Mouse (Mus musculus): ENCODE data around the gene S100a4. TPM values are rescaled to one million over a fixed set of nuclear protein-coding genes. Genes with fewer than 3 reads are reported as not detected.

Gene S100a4
- polyA plus RNA-seq, 1 experiment, result 16.9 TPM

DNA sequence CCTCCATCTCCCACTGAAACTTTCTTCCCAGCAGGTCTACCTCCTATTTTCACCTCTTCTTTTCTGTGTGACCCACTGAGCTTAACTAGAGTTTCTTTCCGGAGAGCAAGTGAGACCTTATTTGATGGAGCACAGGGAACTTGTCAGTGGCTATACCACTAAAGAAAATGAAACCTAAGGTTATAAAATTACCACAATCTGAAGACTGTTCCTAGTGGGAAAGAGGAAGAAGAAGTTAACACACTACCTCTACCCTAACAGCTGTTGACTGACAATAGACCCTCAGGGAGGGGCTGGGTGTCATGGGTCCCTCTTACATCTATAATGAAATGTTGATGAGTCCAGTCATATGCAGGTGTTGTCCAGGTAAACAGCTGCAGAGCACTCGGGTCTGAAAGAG, 28.4 kb downstream of the S100a4 start:
- TF ChIP-seq CTCF (conservative IDR thresholded peaks at IDR 0.05; ENCODE audit: insufficient read depth, insufficient read length, low read depth, low read length) (no peak), POLR2A (IDR thresholded peaks at IDR 0.05; ENCODE audit: low read depth, low read length) (no peak)
- Histone ChIP-seq H3K27ac (ENCODE audit: insufficient read depth, low read depth, low read length) (no peak overlapping the region), H3K4me1 (ENCODE audit: control insufficient read depth, insufficient read depth, low read length) (no peaks in the 10 kb centered on the region), H3K4me3 (ENCODE audit: insufficient read depth, low read depth, low read length) (no peak overlapping the region), H3K27me3 (replicated peaks; ENCODE audit: control insufficient read depth, insufficient read depth, low read length) (no peaks in the 10 kb centered on the region), H3K36me3 (ENCODE audit: control insufficient read depth, insufficient read depth, low read length) (no peaks in the 10 kb centered on the region)
- WGBS, result 88% methylated on average over 2 of the region's 2 CpGs
- no peak for DNase-seq

DNA sequence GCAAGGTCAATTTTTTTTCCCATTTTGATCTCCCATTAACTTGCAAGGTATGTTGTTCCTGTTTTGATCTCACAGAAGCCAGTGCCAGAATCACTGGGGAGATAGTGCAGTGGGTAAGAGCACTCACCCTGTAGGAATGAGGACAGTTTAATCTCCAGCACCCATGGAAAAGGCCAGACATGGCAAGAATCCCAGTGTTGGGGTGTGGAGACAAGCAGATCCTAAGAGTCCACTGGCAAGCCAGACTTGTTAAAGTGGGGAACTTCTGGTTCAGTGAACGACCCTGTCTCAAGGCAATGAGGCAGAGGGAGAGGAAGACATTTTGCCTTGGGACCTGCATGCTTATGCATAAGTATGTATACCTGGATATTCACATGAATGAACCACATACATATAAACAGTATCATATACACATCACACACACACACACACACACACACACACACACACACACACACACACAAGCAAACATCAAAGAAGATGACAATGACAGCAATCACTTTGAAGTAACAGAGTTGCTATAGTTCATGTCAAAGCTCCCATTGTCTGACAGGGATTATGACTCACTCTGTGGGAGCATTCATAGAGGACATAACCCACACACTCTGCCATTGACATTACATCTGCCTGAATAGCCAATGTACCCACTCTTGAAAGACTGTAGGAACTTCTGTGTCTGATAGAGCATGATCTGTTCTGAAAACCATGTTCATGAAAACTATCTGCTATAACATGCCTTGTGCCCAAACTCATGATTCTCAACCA, 35.1 kb downstream of the S100a4 start:
- Histone ChIP-seq H3K27me3 (replicated peaks; ENCODE audit: control insufficient read depth, insufficient read depth, low read length) (no peaks in the 10 kb centered on the region), H3K27ac (ENCODE audit: insufficient read depth, low read depth, low read length) (no peak overlapping the region)
- 81% methylated on average over 1 of the region's 1 CpGs for WGBS

DNA sequence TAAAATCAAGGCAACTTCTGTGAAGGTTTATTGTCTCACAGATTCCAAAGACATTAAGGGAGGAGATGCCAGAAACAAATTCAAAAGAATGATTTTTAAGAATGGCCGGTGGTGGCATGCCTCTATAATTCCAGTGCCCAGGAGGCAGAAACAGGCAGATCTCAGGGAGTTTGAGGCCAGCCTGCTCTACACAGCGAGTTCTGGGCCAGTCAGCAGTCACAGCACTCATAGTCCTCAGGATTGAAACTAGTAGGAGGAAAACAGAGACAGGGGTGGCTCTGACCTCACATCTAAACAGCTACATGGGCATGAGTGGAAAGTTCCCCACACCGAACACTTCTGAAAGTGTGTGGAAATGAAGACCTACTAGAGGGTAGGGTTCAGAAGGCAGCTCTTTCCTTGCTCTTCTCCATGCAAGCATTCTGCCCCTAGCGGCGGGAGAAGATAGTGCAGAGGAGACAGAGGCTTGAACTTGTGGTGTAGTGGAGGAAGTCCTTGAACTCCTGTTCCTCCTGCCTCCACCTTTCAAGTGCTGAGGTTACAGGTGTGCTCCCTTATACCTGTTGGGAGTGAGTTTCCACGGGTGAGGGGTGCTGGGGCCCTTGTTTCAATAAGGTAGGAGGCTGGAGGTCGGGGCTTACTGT, 36.1 kb downstream of the S100a4 start:
- no peaks in the 10 kb centered on the region for H3K36me3 ChIP-seq (ENCODE audit: control insufficient read depth, insufficient read depth, low read length)
- no peaks in the 10 kb centered on the region for H3K4me1 ChIP-seq (ENCODE audit: control insufficient read depth, insufficient read depth, low read length)
- WGBS, result 59% methylated on average over 7 of the region's 7 CpGs
- no peaks in the 10 kb centered on the region for H3K27me3 ChIP-seq (replicated peaks; ENCODE audit: control insufficient read depth, insufficient read depth, low read length)
- DNase-seq, result peak; percentile 16
- no peak overlapping the region for H3K27ac ChIP-seq (ENCODE audit: insufficient read depth, low read depth, low read length)
- TF ChIP-seq POLR2A (IDR thresholded peaks at IDR 0.05; ENCODE audit: low read depth, low read length), result no peak
- peak; percentile 67 for TF ChIP-seq CTCF (conservative IDR thresholded peaks at IDR 0.05; ENCODE audit: insufficient read depth, insufficient read length, low read depth, low read length)
- H3K4me3 ChIP-seq (ENCODE audit: insufficient read depth, low read depth, low read length), result no peak overlapping the region

More for the DNA sequence above, 35.1 kb downstream of the S100a4 start:
- Histone ChIP-seq H3K36me3 (ENCODE audit: control insufficient read depth, insufficient read depth, low read length) (no peaks in the 10 kb centered on the region), H3K4me3 (ENCODE audit: insufficient read depth, low read depth, low read length) (no peak overlapping the region), H3K4me1 (ENCODE audit: control insufficient read depth, insufficient read depth, low read length) (no peaks in the 10 kb centered on the region)
- TF ChIP-seq POLR2A (IDR thresholded peaks at IDR 0.05; ENCODE audit: low read depth, low read length) (no peak), CTCF (conservative IDR thresholded peaks at IDR 0.05; ENCODE audit: insufficient read depth, insufficient read length, low read depth, low read length) (no peak)
- DNase-seq, result no peak

DNA sequence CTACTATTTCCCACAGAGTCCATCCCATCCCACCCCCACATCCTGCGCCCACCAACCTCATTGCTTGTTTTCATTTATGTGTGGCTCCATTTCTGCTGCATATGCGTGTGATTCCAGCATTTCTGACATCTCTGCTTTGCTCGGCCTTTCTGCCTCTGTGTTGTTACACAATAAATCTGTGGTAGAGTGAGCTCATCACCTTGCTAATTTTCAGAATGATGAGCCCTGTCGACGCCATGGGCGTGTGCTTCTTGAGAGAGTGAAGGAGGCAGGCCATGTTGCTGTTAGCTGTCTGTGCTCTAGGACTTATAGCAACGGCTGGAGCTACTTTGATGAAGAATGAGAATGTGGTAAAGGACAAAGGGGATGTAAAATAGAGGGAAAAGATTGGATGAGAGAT, 37.4 kb downstream of the S100a4 start:
- WGBS, result 85% methylated on average over 7 of the region's 7 CpGs
- Histone ChIP-seq H3K27me3 (replicated peaks; ENCODE audit: control insufficient read depth, insufficient read depth, low read length) (no peaks in the 10 kb centered on the region), H3K4me1 (ENCODE audit: control insufficient read depth, insufficient read depth, low read length) (no peaks in the 10 kb centered on the region), H3K36me3 (ENCODE audit: control insufficient read depth, insufficient read depth, low read length) (no peaks in the 10 kb centered on the region), H3K4me3 (ENCODE audit: insufficient read depth, low read depth, low read length) (no peak overlapping the region), H3K27ac (ENCODE audit: insufficient read depth, low read depth, low read length) (no peak overlapping the region)
- DNase-seq, result no peak
- TF ChIP-seq CTCF (conservative IDR thresholded peaks at IDR 0.05; ENCODE audit: insufficient read depth, insufficient read length, low read depth, low read length) (no peak), POLR2A (IDR thresholded peaks at IDR 0.05; ENCODE audit: low read depth, low read length) (no peak)

DNA sequence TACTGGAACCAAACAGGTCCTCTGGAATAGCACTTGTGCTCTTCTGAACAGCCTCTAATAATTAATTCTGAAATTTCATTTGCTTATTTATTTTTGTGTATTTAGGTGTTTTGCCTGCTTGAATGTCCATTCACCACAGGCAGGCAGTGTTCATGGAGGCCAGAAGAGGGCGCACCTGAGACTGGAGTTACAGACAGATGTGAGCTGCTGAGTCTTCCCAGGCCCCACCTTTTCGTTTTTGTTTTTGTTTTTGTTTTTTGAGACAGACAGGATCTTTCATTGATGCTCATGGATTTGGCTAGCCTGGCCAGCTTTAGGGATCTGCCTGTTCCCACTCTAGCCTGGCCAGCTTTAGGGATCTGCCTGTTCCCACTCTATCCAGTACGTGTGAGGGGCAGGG, 40.6 kb downstream of the S100a4 start:
- Histone ChIP-seq H3K27me3 (replicated peaks; ENCODE audit: control insufficient read depth, insufficient read depth, low read length) (no peaks in the 10 kb centered on the region), H3K4me1 (ENCODE audit: control insufficient read depth, insufficient read depth, low read length) (no peaks in the 10 kb centered on the region), H3K4me3 (ENCODE audit: insufficient read depth, low read depth, low read length) (no peak overlapping the region), H3K36me3 (ENCODE audit: control insufficient read depth, insufficient read depth, low read length) (no peaks in the 10 kb centered on the region), H3K27ac (ENCODE audit: insufficient read depth, low read depth, low read length) (no peak overlapping the region)
- WGBS, result 48% methylated on average over 3 of the region's 3 CpGs
- no peak for TF ChIP-seq POLR2A (IDR thresholded peaks at IDR 0.05; ENCODE audit: low read depth, low read length)
- peak; percentile 74 for TF ChIP-seq CTCF (conservative IDR thresholded peaks at IDR 0.05; ENCODE audit: insufficient read depth, insufficient read length, low read depth, low read length)
- peak; percentile 69 for DNase-seq

DNA sequence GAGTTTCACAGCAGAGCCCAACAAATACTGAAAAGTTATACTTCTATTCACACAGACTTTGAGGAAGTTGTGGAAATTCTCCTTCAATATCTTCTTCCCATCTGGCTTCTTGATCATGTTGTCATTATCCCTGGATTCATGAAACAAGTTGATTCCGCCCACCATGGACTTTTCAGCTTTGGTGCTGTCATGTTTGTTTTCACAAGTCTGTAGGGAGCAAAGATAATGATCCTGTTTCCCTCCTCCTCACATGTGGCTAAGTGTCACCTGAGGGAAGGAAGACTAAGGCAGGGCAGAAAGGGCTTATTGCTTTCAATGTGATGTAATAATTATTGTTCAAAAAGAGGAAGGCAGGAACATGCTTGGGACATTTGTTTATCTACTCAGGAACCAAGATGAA, 43.7 kb downstream of the S100a4 start:
- TF ChIP-seq CTCF (conservative IDR thresholded peaks at IDR 0.05; ENCODE audit: insufficient read depth, insufficient read length, low read depth, low read length) (no peak), POLR2A (IDR thresholded peaks at IDR 0.05; ENCODE audit: low read depth, low read length) (no peak)
- Histone ChIP-seq H3K4me1 (ENCODE audit: control insufficient read depth, insufficient read depth, low read length) (no peaks in the 10 kb centered on the region), H3K4me3 (ENCODE audit: insufficient read depth, low read depth, low read length) (no peak overlapping the region), H3K27me3 (replicated peaks; ENCODE audit: control insufficient read depth, insufficient read depth, low read length) (no peaks in the 10 kb centered on the region), H3K36me3 (ENCODE audit: control insufficient read depth, insufficient read depth, low read length) (no peaks in the 10 kb centered on the region), H3K27ac (ENCODE audit: insufficient read depth, low read depth, low read length) (no peak overlapping the region)
- WGBS, result 85% methylated on average over 1 of the region's 1 CpGs
- no peak for DNase-seq

DNA sequence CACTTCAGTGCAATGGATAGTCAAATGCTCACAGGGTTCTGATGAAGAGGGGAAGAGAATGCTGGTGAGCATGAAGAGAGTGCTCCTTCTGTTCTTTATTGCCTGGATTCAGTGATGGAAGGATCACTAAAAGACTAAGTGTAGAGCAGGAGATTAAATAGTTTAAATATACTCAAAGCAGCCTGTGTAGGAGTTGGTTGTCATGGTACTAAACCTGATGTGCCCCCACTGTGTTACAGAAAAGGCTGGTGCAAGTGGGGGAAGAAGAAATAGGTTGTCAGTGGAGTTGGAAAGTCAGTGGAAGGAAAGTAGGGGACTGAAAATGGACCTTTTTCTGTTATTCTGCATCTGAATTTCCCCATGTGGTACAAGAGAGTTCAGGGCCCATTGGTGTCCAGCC, 45.4 kb downstream of the S100a4 start:
- no peak for DNase-seq
- H3K27me3 ChIP-seq (replicated peaks; ENCODE audit: control insufficient read depth, insufficient read depth, low read length), result no peaks in the 10 kb centered on the region
- H3K4me3 ChIP-seq (ENCODE audit: insufficient read depth, low read depth, low read length), result no peak overlapping the region
- H3K27ac ChIP-seq (ENCODE audit: insufficient read depth, low read depth, low read length), result no peak overlapping the region
- no peaks in the 10 kb centered on the region for H3K4me1 ChIP-seq (ENCODE audit: control insufficient read depth, insufficient read depth, low read length)
- H3K36me3 ChIP-seq (ENCODE audit: control insufficient read depth, insufficient read depth, low read length), result no peaks in the 10 kb centered on the region
- TF ChIP-seq CTCF (conservative IDR thresholded peaks at IDR 0.05; ENCODE audit: insufficient read depth, insufficient read length, low read depth, low read length), result no peak
- no peak for TF ChIP-seq POLR2A (IDR thresholded peaks at IDR 0.05; ENCODE audit: low read depth, low read length)
